Mouse (Mus musculus) forebrain, embryonic 12.5 days (tissue): ENCODE results near the gene Ankrd26. TPM values are rescaled to one million over a fixed set of nuclear protein-coding genes. Genes with fewer than 3 reads are reported as not detected.
"Not testable (repeated sequence)": the region's sequence is repeated elsewhere in the genome, so short reads cannot be mapped to it uniquely, and the experiment has no call there.

Experiments
- ATAC-seq: fragments of 200-750 bp; cut with Nextera tagmentation; 2 replicates; pipeline ENCODE4 v1.8.0; 2017; ENCODE audit warnings: moderate TSS enrichment; ENCODE audit not compliant: low FRiP score
- H3K27ac ChIP-seq: fragments of 300-500 bp; sonication (generic); 2 replicates; pipeline ENCODE4 v1.5.1; 2016; ENCODE audit warnings: mild to moderate bottlenecking
- H3K27me3 ChIP-seq: fragments of 300-500 bp; sonication (generic); 2 replicates; pipeline ENCODE4 v1.6.1; 2016; ENCODE audit warnings: mild to moderate bottlenecking
- H3K36me3 ChIP-seq: fragments of 300-500 bp; sonication (generic); replicated peaks from 2 replicates; pipeline ENCODE4 v1.6.1; 2016; ENCODE audit warnings: mild to moderate bottlenecking
- H3K4me1 ChIP-seq: fragments of 300-500 bp; sonication (generic); 2 replicates; pipeline ENCODE4 v1.6.1; 2016
- H3K4me2 ChIP-seq: fragments of 300-500 bp; sonication (generic); 2 replicates; pipeline ENCODE4 v1.6.1; 2016; ENCODE audit warnings: mild to moderate bottlenecking, moderate library complexity
- H3K4me3 ChIP-seq: fragments of 300-500 bp; sonication (generic); replicated peaks from 2 replicates; pipeline ENCODE4 v1.5.1; 2016; ENCODE audit warnings: mild to moderate bottlenecking
- H3K9ac ChIP-seq: fragments of 300-500 bp; sonication (generic); 2 replicates; pipeline ENCODE4 v1.6.1; 2016; ENCODE audit warnings: mild to moderate bottlenecking
- H3K9me3 ChIP-seq: fragments of 300-500 bp; sonication (generic); 2 replicates; pipeline ENCODE4 v1.6.1; 2016
- WGBS: fragments of 180-500 bp; shearing (Covaris S2); methylation state at CpG from one replicate; pipeline ENCODE4 v1.1.7; 2016; 5-methylcytosine and 5-hydroxymethylcytosine counted together
- polyA plus RNA-seq: library from polyadenylated mRNA; unstranded; fragments of >200 nt; fragmentation: Nextera tagmentation; extraction: Ambion mirVana; gene quantifications from 2 replicates; pipeline ENCODE4 v1.2.1, GENCODE M21; 2016

The Ankrd26 gene
- polyA plus RNA-seq, result 25.8 and 26.3 TPM in 2 replicates

GRCm38 (mm10) chr6:118561745-118562609 lies at the start of gene Ankrd26:
Gene Ankrd26 (minus strand): TSS chr6:118562226.
- WGBS, result 5% methylated on average over 54 of the region's 54 CpGs
- Histone ChIP-seq H3K4me2 (peak within 1 kb of the TSS; percentile 96), H3K36me3 (peaks cover 19% of the 10 kb centered on the region), H3K27me3 (no peaks in the 10 kb centered on the region), H3K4me3 (peak within 1 kb of the TSS; percentile 68), H3K9ac (peak within 1 kb of the TSS; percentile 74), H3K4me1 (peaks cover 30% of the 10 kb centered on the region), H3K9me3 (no peaks in the 10 kb centered on the region), H3K27ac (peak within 1 kb of the TSS; percentile 54)
- peak; percentile 97 for ATAC-seq

GRCm38 (mm10) chr6:118608906-118609305 lies 46.9 kb upstream of the Ankrd26 start:
- Histone ChIP-seq H3K4me2 (no peak overlapping the region), H3K4me3 (no peak overlapping the region), H3K9ac (no peak overlapping the region), H3K36me3 (no peaks in the 10 kb centered on the region), H3K27me3 (no peaks in the 10 kb centered on the region), H3K9me3 (no peaks in the 10 kb centered on the region), H3K4me1 (no peaks in the 10 kb centered on the region), H3K27ac (no peak overlapping the region)
- WGBS, result 84% methylated on average over 6 of the region's 6 CpGs
- ATAC-seq, result no peak

- no peaks in the 10 kb centered on the region for H3K4me1 ChIP-seq
- no peak overlapping the region for H3K9ac ChIP-seq
- no peak overlapping the region for H3K4me2 ChIP-seq
- WGBS, result 77% methylated on average over 7 of the region's 7 CpGs
- no peak for ATAC-seq
- H3K27me3 ChIP-seq, result no peaks in the 10 kb centered on the region
- no peaks in the 10 kb centered on the region for H3K36me3 ChIP-seq
- H3K27ac ChIP-seq, result no peak overlapping the region
- H3K4me3 ChIP-seq, result no peak overlapping the region
- H3K9me3 ChIP-seq, result no peaks in the 10 kb centered on the region
Measured at GRCm38 (mm10) chr6:118605974-118606373, 43.9 kb upstream of the Ankrd26 start.

- no peaks in the 10 kb centered on the region for H3K9me3 ChIP-seq
- no peak overlapping the region for H3K4me2 ChIP-seq
- no peaks in the 10 kb centered on the region for H3K27me3 ChIP-seq
- WGBS, result 95% methylated on average over 7 of the region's 7 CpGs
- no peak for ATAC-seq
- H3K4me1 ChIP-seq, result no peaks in the 10 kb centered on the region
- no peak overlapping the region for H3K9ac ChIP-seq
- no peak overlapping the region for H3K4me3 ChIP-seq
- no peaks in the 10 kb centered on the region for H3K36me3 ChIP-seq
- no peak overlapping the region for H3K27ac ChIP-seq
Measured at GRCm38 (mm10) chr6:118603825-118604224, 41.8 kb upstream of the Ankrd26 start.

GRCm38 (mm10) chr6:118595681-118596055 lies 33.6 kb upstream of the Ankrd26 start:
- Histone ChIP-seq H3K27me3 (peaks cover 38% of the 10 kb centered on the region), H3K4me1 (peaks cover 19% of the 10 kb centered on the region), H3K27ac (no peak overlapping the region), H3K4me2 (no peak overlapping the region), H3K36me3 (no peaks in the 10 kb centered on the region), H3K9me3 (no peaks in the 10 kb centered on the region), H3K4me3 (no peak overlapping the region), H3K9ac (no peak overlapping the region)
- 59% methylated on average over 9 of the region's 9 CpGs for WGBS
- no peak for ATAC-seq

- WGBS, result 77% methylated on average over 10 of the region's 10 CpGs
- Histone ChIP-seq H3K9me3 (no peaks in the 10 kb centered on the region), H3K9ac (no peak overlapping the region), H3K27ac (no peak overlapping the region), H3K4me2 (no peak overlapping the region), H3K4me3 (no peak overlapping the region), H3K36me3 (no peaks in the 10 kb centered on the region), H3K4me1 (peaks cover 19% of the 10 kb centered on the region), H3K27me3 (peaks cover 38% of the 10 kb centered on the region)
- no peak for ATAC-seq
Measured at GRCm38 (mm10) chr6:118594833-118595680, 33.0 kb upstream of the Ankrd26 start.

GRCm38 (mm10) chr6:118594070-118594469 lies 32.0 kb upstream of the Ankrd26 start:
- peaks cover 38% of the 10 kb centered on the region for H3K27me3 ChIP-seq
- peak overlapping the region; percentile 48 for H3K4me3 ChIP-seq
- H3K36me3 ChIP-seq, result no peaks in the 10 kb centered on the region
- H3K4me1 ChIP-seq, result peaks cover 19% of the 10 kb centered on the region
- WGBS, result 35% methylated on average over 10 of the region's 10 CpGs
- H3K27ac ChIP-seq, result no peak overlapping the region
- peak overlapping the region; percentile 45 for H3K9ac ChIP-seq
- ATAC-seq, result peak; percentile 36; the same call in 1 of the 2 replicates
- no peaks in the 10 kb centered on the region for H3K9me3 ChIP-seq
- H3K4me2 ChIP-seq, result peak overlapping the region; percentile 81

- Histone ChIP-seq H3K36me3 (no peaks in the 10 kb centered on the region), H3K4me3 (peak overlapping the region; percentile 48), H3K27me3 (peaks cover 38% of the 10 kb centered on the region), H3K9ac (peak overlapping the region; percentile 45), H3K9me3 (no peaks in the 10 kb centered on the region), H3K4me1 (peaks cover 19% of the 10 kb centered on the region), H3K27ac (no peak overlapping the region), H3K4me2 (peak overlapping the region; percentile 81)
- ATAC-seq, result peak; percentile 78
- WGBS, result under 1% methylated on average over 34 of the region's 34 CpGs
Measured at GRCm38 (mm10) chr6:118593377-118594061, 31.5 kb upstream of the Ankrd26 start.

GRCm38 (mm10) chr6:118592662-118593376 lies 30.8 kb upstream of the Ankrd26 start:
- ATAC-seq, result peak; percentile 33; the same call in 1 of the 2 replicates
- H3K27ac ChIP-seq, result no peak overlapping the region
- peak overlapping the region; percentile 48 for H3K4me3 ChIP-seq
- H3K4me1 ChIP-seq, result peaks cover 19% of the 10 kb centered on the region
- 17% methylated on average over 21 of the region's 21 CpGs for WGBS
- H3K9me3 ChIP-seq, result no peaks in the 10 kb centered on the region
- peak overlapping the region; percentile 45 for H3K9ac ChIP-seq
- peak overlapping the region; percentile 81 for H3K4me2 ChIP-seq
- peaks cover 38% of the 10 kb centered on the region for H3K27me3 ChIP-seq
- no peaks in the 10 kb centered on the region for H3K36me3 ChIP-seq

- H3K4me2 ChIP-seq, H3K9ac ChIP-seq, H3K27me3 ChIP-seq, H3K36me3 ChIP-seq, H3K27ac ChIP-seq, H3K9me3 ChIP-seq, H3K4me3 ChIP-seq, ATAC-seq, H3K4me1 ChIP-seq: not testable (repeated sequence)
- WGBS, result 84% methylated on average over 4 of the region's 4 CpGs
Measured at GRCm38 (mm10) chr6:118578741-118579140, 16.7 kb upstream of the Ankrd26 start.

- H3K4me3 ChIP-seq, result no peak overlapping the region
- 0 out of 2 replicates have a peak, but pooled peaks cover 3% of the 10 kb centered on the region for H3K9me3 ChIP-seq
- H3K27ac ChIP-seq, result no peak overlapping the region
- no peaks in the 10 kb centered on the region for H3K36me3 ChIP-seq
- no peak overlapping the region for H3K9ac ChIP-seq
- H3K27me3 ChIP-seq, result no peaks in the 10 kb centered on the region
- ATAC-seq, result 0 out of 2 replicates have a peak, but pooled peaks have one; percentile 20
- H3K4me1 ChIP-seq, result no peaks in the 10 kb centered on the region
- no peak overlapping the region for H3K4me2 ChIP-seq
- WGBS, result 77% methylated on average over 6 of the region's 6 CpGs
Measured at GRCm38 (mm10) chr6:118574351-118574750, 12.3 kb upstream of the Ankrd26 start.
